Comparison of ENCODE assay signal across 8 mouse cellular contexts in genomic region chr1:135374868-135375581, GRCm38 (mm10). TPM values are rescaled to one million over a fixed set of nuclear protein-coding genes. Genes with fewer than 3 reads are reported as not detected.
DNase-seq lines count a peak whose midpoint lies in the region; ATAC-seq and TF ChIP-seq lines count a peak whose summit lies in the region.

Gene Shisa4, minus strand, starts transcription at chr1:135375237.

- TF ChIP-seq EP300 in ES-Bruce4 (IDR thresholded peaks at IDR 0.05; ENCODE audit: insufficient read depth, low read depth, low read length): no peak

- intact Hi-C loops in heart, postnatal 14 days (cut with DNase I): no loop called here

- H3K9ac ChIP-seq in ES-Bruce4 (ENCODE audit: low read depth, poor library complexity, severe bottlenecking): peak within 1 kb of the TSS; percentile 44
- H3K9ac ChIP-seq in forebrain, embryonic 14.5 days (ENCODE audit: low read length): peak within 1 kb of the TSS; percentile 90
- peak within 1 kb of the TSS; percentile 83 for H3K9ac ChIP-seq in neural tube, embryonic 15.5 days (replicated peaks)

- H3K9me3 ChIP-seq in ES-Bruce4 (replicated peaks; ENCODE audit: control insufficient read depth, insufficient read depth, low read length, poor library complexity, severe bottlenecking): no peaks in the 10 kb centered on the region
- H3K9me3 ChIP-seq in forebrain, embryonic 14.5 days (replicated peaks; ENCODE audit: control insufficient read depth, low read length): no peaks in the 10 kb centered on the region
- no peaks in the 10 kb centered on the region for H3K9me3 ChIP-seq in neural tube, embryonic 15.5 days (replicated peaks)

- H3K27ac ChIP-seq in ES-Bruce4 (ENCODE audit: insufficient read depth, low read length): no peak within 1 kb of the TSS
- H3K27ac ChIP-seq in forebrain, embryonic 14.5 days (ENCODE audit: low read depth, low read length): peak within 1 kb of the TSS; percentile 49; the same call in 1 of the 2 replicates
- peak within 1 kb of the TSS; percentile 85 for H3K27ac ChIP-seq in neural tube, embryonic 15.5 days (replicated peaks)

- WGBS in forebrain, embryonic 14.5 days: 3% methylated on average over 29 of the region's 38 CpGs
- 2% methylated on average over 38 of the region's 38 CpGs for WGBS in neural tube, embryonic 15.5 days

- no peaks in the 10 kb centered on the region for H3K36me3 ChIP-seq in ES-Bruce4 (ENCODE audit: control insufficient read depth, insufficient read depth, low read length, poor library complexity, severe bottlenecking)
- H3K36me3 ChIP-seq in forebrain, embryonic 14.5 days (ENCODE audit: control insufficient read depth, insufficient read depth, low read length): no peaks in the 10 kb centered on the region
- H3K36me3 ChIP-seq in neural tube, embryonic 15.5 days: 0 out of 2 replicates have a peak, but pooled peaks cover 3% of the 10 kb centered on the region

- H3K4me2 ChIP-seq in forebrain, embryonic 14.5 days (ENCODE audit: low read length): peak within 1 kb of the TSS; percentile 61
- H3K4me2 ChIP-seq in neural tube, embryonic 15.5 days: peak within 1 kb of the TSS; percentile 90

- DNase-seq in forebrain, embryonic 14.5 days (ENCODE audit: low spot score): peak; percentile 86
- peak; percentile 75 to 78 for DNase-seq in heart, postnatal 14 days
- DNase-seq in layer of hippocampus, adult 18-20 months (ENCODE audit: low spot score in 2 of 2): peak; percentile 68 to 80
- DNase-seq in lung, adult 18-20 months: peak; percentile 54 to 64
- no peak for DNase-seq in spleen, postnatal 4 days (ENCODE audit: low spot score in 2 of 2)

- peak within 1 kb of the TSS; percentile 66 for H3K4me3 ChIP-seq in ES-Bruce4 (ENCODE audit: low read depth, low read length)
- H3K4me3 ChIP-seq in forebrain, embryonic 14.5 days (ENCODE audit: low read depth, low read length): peak within 1 kb of the TSS; percentile 75
- peak within 1 kb of the TSS; percentile 63 for H3K4me3 ChIP-seq in neural tube, embryonic 15.5 days (replicated peaks)

- ATAC-seq in cerebellum, adult (ENCODE audit: insufficient number of reproducible peaks, low FRiP score, low TSS enrichment): peak; percentile 45
- ATAC-seq in forebrain, embryonic 14.5 days: peak; percentile 91
- peak; percentile 89 for ATAC-seq in neural tube, embryonic 15.5 days (ENCODE audit: low FRiP score)

- no peaks in the 10 kb centered on the region for H3K4me1 ChIP-seq in ES-Bruce4 (ENCODE audit: control insufficient read depth, insufficient read depth, low read length)
- peaks cover 12% of the 10 kb centered on the region for H3K4me1 ChIP-seq in forebrain, embryonic 14.5 days (ENCODE audit: control insufficient read depth, insufficient read depth, low read length)
- H3K4me1 ChIP-seq in neural tube, embryonic 15.5 days: peaks cover 42% of the 10 kb centered on the region

- H3K27me3 ChIP-seq in ES-Bruce4 (ENCODE audit: control insufficient read depth, insufficient read depth, low read length, poor library complexity, severe bottlenecking): no peaks in the 10 kb centered on the region
- no peaks in the 10 kb centered on the region for H3K27me3 ChIP-seq in forebrain, embryonic 14.5 days (replicated peaks; ENCODE audit: control insufficient read depth, insufficient read depth, low read length)
- no peaks in the 10 kb centered on the region for H3K27me3 ChIP-seq in neural tube, embryonic 15.5 days (replicated peaks)

- TF ChIP-seq CTCF in ES-Bruce4 (IDR thresholded peaks at IDR 0.05; ENCODE audit: low read depth, low read length): no peak

- TF ChIP-seq POLR2A in ES-Bruce4 (IDR thresholded peaks at IDR 0.05; ENCODE audit: insufficient read depth, low read length): no peak

RNA-seq across cellular contexts. Expression of gene Shisa4, which starts in this region (rescaled TPM):
- polyA plus RNA-seq in ES-Bruce4 (2011; ENCODE audit: insufficient read depth, insufficient read length, low read depth, missing spikeins): 14.1 and 15.0 TPM in 2 replicates
- polyA plus RNA-seq in forebrain, embryonic 14.5 days (2014; fragmentation: Nextera tagmentation; extraction: Ambion mirVana): 62.9 and 68.8 TPM in 2 replicates
- total RNA-seq in heart, postnatal 14 days (2021): 1 to 10 TPM; 2.7 to 4.2 TPM
- 100 to 1,000 TPM; 110 to 125 TPM for total RNA-seq in layer of hippocampus, adult 18-20 months (2021)
- polyA plus RNA-seq in neural tube, embryonic 15.5 days (2015; fragmentation: Nextera tagmentation; extraction: Ambion mirVana): 100 and 121 TPM in 2 replicates

Comparison
In these comparisons a context has a peak if more than half of its experiments do, and no peak if none do; other contexts are left out.
1. RNA of gene Shisa4 (total RNA-seq): 110 to 125 TPM in layer of hippocampus, adult 18-20 months; 2.7 to 4.2 TPM in heart, postnatal 14 days; every median in the first group is over 10 times any median in the second.
2. DNase-seq: peak in forebrain, embryonic 14.5 days (single experiment), heart, postnatal 14 days (2 of 2), layer of hippocampus, adult 18-20 months (2 of 2) and lung, adult 18-20 months (2 of 2); none in spleen, postnatal 4 days (0 of 2).
3. Peak in every context shown above with its lines, with median percentiles within 50 percentile points of each other: H3K4me3 ChIP-seq, H3K9ac ChIP-seq and ATAC-seq.